ENCODE assay signal across 10 mouse cellular contexts in genomic region chr4:105364496-105364895, GRCm38 (mm10).
DNase-seq lines count a peak whose midpoint lies in the region; ATAC-seq and TF ChIP-seq lines count a peak whose summit lies in the region.
"Had no signal": no experiment of that assay in that cellular context is flagged by ENCODE, and none has a peak within 500 bp of the region (broad histone marks: within the 10 kb centered on the region; RNA-seq: fewer than 3 reads in every experiment).

No protein-coding gene starts in this region.

- H3K4me1 ChIP-seq in liver, adult 2 months (ENCODE audit: control insufficient read depth, insufficient read depth, low read length): peaks cover 5% of the 10 kb centered on the region
- 0 out of 2 replicates have a peak, but pooled peaks cover 2% of the 10 kb centered on the region for H3K4me1 ChIP-seq in liver, postnatal 0 days (ENCODE audit: insufficient read depth)
- peaks cover 6 to 8% of the 10 kb centered on the region in 2 experiments for H3K4me1 ChIP-seq in heart, embryonic 14.5 days (ENCODE audit: control insufficient read depth in 2 of 2, insufficient read depth in 2 of 2, low read length in 2 of 2)
- H3K4me1 ChIP-seq in midbrain, embryonic 13.5 days (replicated peaks): no peaks in the 10 kb centered on the region
- no peaks in the 10 kb centered on the region for H3K4me1 ChIP-seq in forebrain, embryonic 13.5 days

- ATAC-seq in liver, postnatal 0 days: no peak
- peak; percentile 35; the same call in 1 of the 2 replicates for ATAC-seq in heart, embryonic 14.5 days (ENCODE audit: insufficient number of reproducible peaks, insufficient read depth, low FRiP score, low read depth)
- no peak for ATAC-seq in midbrain, embryonic 13.5 days
- ATAC-seq in forebrain, embryonic 13.5 days: no peak
- ATAC-seq: inflammation-experienced regulatory T-cells, adult 6 months had no signal

- TF ChIP-seq POLR2A in liver, adult 2 months (IDR thresholded peaks at IDR 0.05; ENCODE audit: extremely low read depth, insufficient read depth, low read length): no peak

- no peaks in the 10 kb centered on the region for H3K27me3 ChIP-seq in liver, adult 2 months (ENCODE audit: control insufficient read depth, insufficient read depth, low read length)
- H3K27me3 ChIP-seq in liver, postnatal 0 days (ENCODE audit: insufficient read depth, low read length): no peaks in the 10 kb centered on the region
- no peaks in the 10 kb centered on the region for H3K27me3 ChIP-seq in heart, embryonic 14.5 days (ENCODE audit: control insufficient read depth, insufficient read depth, low read length)
- H3K27me3 ChIP-seq in midbrain, embryonic 13.5 days: 0 out of 2 replicates have a peak, but pooled peaks cover 2% of the 10 kb centered on the region
- no peaks in the 10 kb centered on the region for H3K27me3 ChIP-seq in forebrain, embryonic 13.5 days

- no peaks in the 10 kb centered on the region for H3K9me3 ChIP-seq in liver, postnatal 0 days (ENCODE audit: low read length)
- H3K9me3 ChIP-seq in heart, embryonic 14.5 days (ENCODE audit: control insufficient read depth, low read length): no peaks in the 10 kb centered on the region
- H3K9me3 ChIP-seq in midbrain, embryonic 13.5 days: no peaks in the 10 kb centered on the region
- no peaks in the 10 kb centered on the region for H3K9me3 ChIP-seq in forebrain, embryonic 13.5 days (replicated peaks)

- no peak for TF ChIP-seq CTCF in liver, adult 2 months (IDR thresholded peaks at IDR 0.05; ENCODE audit: low read depth, low read length)
- TF ChIP-seq CTCF in liver, postnatal 0 days (IDR thresholded peaks at IDR 0.05; ENCODE audit: low read depth): no peak

- no peaks in the 10 kb centered on the region for H3K79me2 ChIP-seq in liver, adult 2 months (ENCODE audit: control insufficient read depth, insufficient read depth, low read length)

- peak overlapping the region; percentile 65 for H3K27ac ChIP-seq in liver, adult 2 months (replicated peaks; ENCODE audit: insufficient read depth, low read depth, low read length)
- no peak overlapping the region for H3K27ac ChIP-seq in liver, postnatal 0 days (ENCODE audit: low read depth)
- H3K27ac ChIP-seq in heart, embryonic 14.5 days (replicated peaks in 1 of 2; ENCODE audit: control insufficient read depth in 1 of 2, insufficient read depth in 1 of 2, low read depth in 2 of 2, low read length in 2 of 2): peak overlapping the region; percentile 9 to 29; a peak in 3 of 4 replicates
- H3K27ac ChIP-seq in midbrain, embryonic 13.5 days: no peak overlapping the region
- H3K27ac ChIP-seq in forebrain, embryonic 13.5 days: no peak overlapping the region

- H3K4me2 ChIP-seq in liver, postnatal 0 days (ENCODE audit: low read depth, low read length): no peak overlapping the region
- H3K4me2 ChIP-seq in heart, embryonic 14.5 days (ENCODE audit: low read length): peak overlapping the region; percentile 4; the same call in 1 of the 2 replicates
- H3K4me2 ChIP-seq in midbrain, embryonic 13.5 days (replicated peaks): no peak overlapping the region
- H3K4me2 ChIP-seq in forebrain, embryonic 13.5 days: no peak overlapping the region

- no peak overlapping the region for H3K4me3 ChIP-seq in liver, adult 2 months (ENCODE audit: insufficient read depth, low read depth, low read length)
- H3K4me3 ChIP-seq in liver, postnatal 0 days (ENCODE audit: low read depth, low read length): no peak overlapping the region
- H3K4me3 ChIP-seq in heart, embryonic 14.5 days (ENCODE audit: control insufficient read depth in 1 of 2, insufficient read depth in 1 of 2, low read depth in 1 of 2, low read length in 2 of 2): no peak overlapping the region
- H3K4me3 ChIP-seq in midbrain, embryonic 13.5 days (replicated peaks): no peak overlapping the region
- H3K4me3 ChIP-seq in forebrain, embryonic 13.5 days: no peak overlapping the region

- no peaks in the 10 kb centered on the region for H3K36me3 ChIP-seq in liver, adult 2 months (ENCODE audit: control insufficient read depth, insufficient read depth, low read length)
- H3K36me3 ChIP-seq in liver, postnatal 0 days (replicated peaks; ENCODE audit: insufficient read depth, low read length): no peaks in the 10 kb centered on the region
- no peaks in the 10 kb centered on the region for H3K36me3 ChIP-seq in heart, embryonic 14.5 days (ENCODE audit: control insufficient read depth, insufficient read depth, low read length)
- no peaks in the 10 kb centered on the region for H3K36me3 ChIP-seq in midbrain, embryonic 13.5 days
- H3K36me3 ChIP-seq in forebrain, embryonic 13.5 days (ENCODE audit: poor library complexity, severe bottlenecking): no peaks in the 10 kb centered on the region

- DNase-seq in liver, adult 2 months (ENCODE audit: extremely low read depth, low read depth, low spot score): peak; percentile 99
- DNase-seq in liver, postnatal 0 days: no peak
- DNase-seq in adrenal gland, postnatal 14 days: peak; percentile 68
- DNase-seq in lung, postnatal 10 days: peak; percentile 17
- DNase-seq in layer of hippocampus, adult 8-10 months (ENCODE audit: low spot score in 2 of 2): no peak
- DNase-seq: cerebellum, postnatal 10 days had no signal

- WGBS in liver, adult 2 months: 21% methylated on average over 6 of the region's 6 CpGs
- WGBS in liver, postnatal 0 days (ENCODE audit: insufficient replicate concordance): 58% methylated on average over 6 of the region's 6 CpGs
- WGBS in heart, embryonic 14.5 days: 35% methylated on average over 6 of the region's 6 CpGs
- WGBS in midbrain, embryonic 13.5 days: 89% methylated on average over 6 of the region's 6 CpGs
- 85% methylated on average over 6 of the region's 6 CpGs for WGBS in forebrain, embryonic 13.5 days

- TF ChIP-seq EP300 in liver, postnatal 0 days (IDR thresholded peaks at IDR 0.05; ENCODE audit: low read depth): no peak

- no peak overlapping the region for H3K9ac ChIP-seq in liver, adult 2 months (ENCODE audit: low read depth, low read length)
- no peak overlapping the region for H3K9ac ChIP-seq in liver, postnatal 0 days (replicated peaks)
- no peak overlapping the region for H3K9ac ChIP-seq in heart, embryonic 14.5 days (ENCODE audit: low read length)
- H3K9ac ChIP-seq in midbrain, embryonic 13.5 days (replicated peaks): no peak overlapping the region
- no peak overlapping the region for H3K9ac ChIP-seq in forebrain, embryonic 13.5 days

Comparison
In these comparisons a context has a peak if more than half of its experiments do, and no peak if none do; other contexts are left out.
1. DNase-seq: peak in liver, adult 2 months (single experiment), adrenal gland, postnatal 14 days (single experiment) and lung, postnatal 10 days (single experiment); none in liver, postnatal 0 days (single experiment) and layer of hippocampus, adult 8-10 months (0 of 2).
2. H3K27ac ChIP-seq: peak in liver, adult 2 months (single experiment) and heart, embryonic 14.5 days (2 of 2); none in liver, postnatal 0 days (single experiment), midbrain, embryonic 13.5 days (single experiment) and forebrain, embryonic 13.5 days (single experiment).